Mouse (Mus musculus) gastrocnemius, adult 18-20 months (tissue): ENCODE data around the gene Slc38a1. TPM values are rescaled to one million over a fixed set of nuclear protein-coding genes. Genes with fewer than 3 reads are reported as not detected.
"Not testable (repeated sequence)": the region's sequence is repeated elsewhere in the genome, so short reads cannot be mapped to it uniquely, and the experiment has no call there.

Experiments used
- DNase-seq: peaks from one replicate; pipeline ENCODE4 v3.0.0; 2021; ENCODE audit warnings: low spot score
- total RNA-seq, 2 experiments: library from RNA; stranded (reverse); gene quantifications; 2 replicates each; pipeline ENCODE4 v1.2.3; 2021

Slc38a1 gene
- total RNA-seq, 2 experiments from 2014 or later, result 0.75 to 1.4 TPM

DNA sequence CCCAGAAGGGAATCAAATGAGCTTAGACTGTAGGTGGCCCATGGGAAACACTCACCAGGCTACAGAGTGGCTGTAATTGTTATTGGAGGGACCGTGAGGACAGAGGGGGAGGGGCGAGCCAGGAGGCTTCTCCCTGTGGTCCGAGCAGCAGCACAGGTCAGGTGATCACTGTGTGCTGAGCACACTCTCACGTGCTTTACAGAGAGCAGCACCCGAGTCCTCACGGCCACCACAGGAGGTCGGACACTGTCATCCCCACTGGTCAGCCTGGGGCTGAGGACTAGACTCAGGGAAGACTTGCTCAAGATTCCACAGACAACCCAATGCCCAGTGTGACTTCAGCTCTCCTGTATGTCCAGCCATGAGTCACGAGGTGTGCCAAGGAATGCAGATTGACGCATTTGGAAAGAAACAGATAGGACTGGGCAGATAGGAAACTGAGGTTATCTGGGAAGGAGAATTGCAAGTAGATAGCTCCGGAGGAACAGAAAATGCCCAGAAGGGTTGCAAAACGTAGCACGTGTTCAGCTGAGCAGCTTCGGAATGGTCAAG lies 18.0 kb upstream of the Slc38a1 start:
- DNase-seq, result no peak

DNA sequence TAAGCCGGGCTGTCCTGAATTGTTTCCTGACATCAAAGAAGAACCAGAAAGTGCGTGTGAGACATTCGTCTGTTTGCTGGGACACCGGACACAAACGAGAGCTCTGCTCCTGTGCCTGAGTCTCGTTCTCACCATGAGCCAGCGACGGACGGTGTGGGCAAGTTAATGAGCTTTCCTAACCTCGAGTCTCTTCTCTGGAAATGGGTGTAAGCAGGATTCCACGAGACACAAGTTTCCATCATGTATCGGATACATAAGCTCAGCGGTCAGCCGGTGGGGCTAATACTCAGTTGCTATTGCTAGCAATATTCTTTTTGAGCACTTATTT lies 15.5 kb upstream of the Slc38a1 start:
- no peak for DNase-seq

DNA sequence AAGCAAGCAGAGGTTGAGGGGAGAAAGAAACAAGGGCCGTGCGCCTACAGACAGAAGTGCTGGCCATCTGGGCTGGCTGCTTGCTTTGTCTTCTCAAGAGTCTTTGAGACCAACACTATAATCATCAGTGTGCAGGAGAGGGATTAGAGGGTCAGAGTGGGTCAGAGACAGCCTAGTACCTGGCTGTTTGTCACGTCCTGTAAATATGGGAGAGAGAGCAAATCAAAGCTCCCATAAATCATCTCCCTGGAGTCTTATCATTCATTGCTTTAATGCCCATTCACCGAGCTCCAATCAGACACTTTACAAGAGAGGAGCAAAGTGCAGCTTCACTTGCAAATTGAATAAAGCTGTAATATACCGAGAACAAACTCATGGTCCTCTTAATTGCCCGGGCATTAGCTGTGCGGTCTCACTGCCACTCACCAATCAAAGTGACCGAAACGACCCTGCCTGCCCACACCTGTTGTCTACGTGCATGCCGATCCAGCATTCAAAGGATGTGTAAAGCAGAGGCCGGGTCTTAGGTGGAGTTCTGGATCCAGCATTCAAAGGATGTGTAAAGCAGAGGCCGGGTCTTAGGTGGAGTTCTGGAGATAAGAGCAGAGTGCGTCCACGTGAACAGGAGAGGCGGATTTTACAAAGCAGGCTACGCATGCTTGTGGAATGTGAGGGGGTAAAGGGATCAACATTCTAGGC lies 15.0 kb upstream of the Slc38a1 start:
- no peak for DNase-seq

DNA sequence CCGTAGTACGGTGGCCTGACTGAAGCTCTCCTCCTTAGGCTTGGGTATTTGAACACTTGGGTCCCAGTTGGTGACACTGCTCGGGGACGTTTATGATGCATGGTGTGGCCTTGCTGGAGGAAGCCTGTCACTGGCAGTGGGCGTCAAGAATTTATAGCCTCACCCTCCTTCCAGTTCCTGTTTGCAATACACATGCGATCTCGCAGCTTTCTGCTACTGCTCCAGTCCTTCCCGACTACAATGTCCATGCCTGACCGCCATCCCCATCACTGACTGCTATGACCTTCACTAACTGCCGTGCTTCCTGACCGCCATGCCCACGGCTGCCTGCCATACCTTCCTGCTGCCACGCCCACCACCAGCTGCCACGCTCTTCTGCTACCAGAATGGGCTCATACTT lies 12.8 kb upstream of the Slc38a1 start:
- DNase-seq, result no peak

DNA sequence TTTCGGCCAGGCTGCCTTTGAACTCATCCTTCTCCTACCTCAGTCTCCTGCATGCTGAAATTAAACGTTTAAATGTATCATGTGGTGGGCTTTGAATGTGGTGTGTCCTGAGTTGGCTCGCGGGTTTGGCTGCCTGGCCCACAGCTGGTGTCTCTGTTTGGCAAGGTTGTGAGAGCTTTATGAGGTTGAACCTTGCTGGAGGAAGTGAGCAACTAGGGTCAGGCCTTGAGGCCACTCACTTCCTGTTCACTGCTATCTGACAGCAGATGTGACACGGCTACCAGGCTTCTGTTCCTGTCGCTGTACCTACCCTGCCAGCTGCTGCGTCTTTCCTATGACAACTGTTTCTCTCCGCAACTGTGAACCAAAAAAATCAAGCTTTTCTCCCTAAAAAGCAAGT lies 12.0 kb upstream of the Slc38a1 start:
- no peak for DNase-seq

DNA sequence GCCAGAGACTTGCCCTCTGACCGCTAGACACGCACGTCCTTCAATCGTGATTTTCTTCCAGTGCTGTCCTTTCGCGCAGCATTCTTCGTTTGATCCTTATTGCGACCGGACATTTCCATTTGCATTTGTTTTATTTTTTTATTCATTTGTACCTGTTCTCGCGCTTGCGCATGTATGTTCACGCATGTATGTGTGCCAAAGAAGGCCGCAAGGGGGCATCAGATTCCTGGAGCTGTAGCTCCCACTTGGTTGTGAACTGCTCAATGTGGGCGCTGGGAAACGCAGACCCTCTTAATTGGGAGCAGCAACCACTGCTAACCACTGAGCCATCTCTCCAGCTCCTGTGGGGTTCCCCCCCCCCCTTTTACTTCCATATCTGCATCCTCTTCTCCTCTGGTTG lies 10.3 kb upstream of the Slc38a1 start:
- DNase-seq, result no peak

DNA sequence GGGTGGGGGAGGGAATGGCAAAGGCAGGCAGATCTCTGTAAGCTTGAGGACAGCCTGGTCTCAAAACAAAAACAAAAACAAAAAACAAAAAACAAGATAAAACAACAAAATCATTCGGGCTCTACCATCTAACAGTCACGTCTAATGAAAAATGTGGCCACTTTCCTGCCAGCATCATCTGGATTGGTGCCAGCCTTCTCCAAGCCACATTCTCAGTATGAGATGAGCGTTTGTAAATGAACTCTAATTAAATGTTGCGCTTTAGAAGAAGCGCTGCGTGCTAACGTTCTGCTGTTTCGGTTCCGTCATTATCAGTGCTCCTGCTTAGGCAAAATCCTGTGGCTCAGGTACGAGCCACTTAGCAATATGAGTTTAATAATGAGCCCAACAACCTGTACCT lies 9.8 kb upstream of the Slc38a1 start:
- DNase-seq, result no peak

DNA sequence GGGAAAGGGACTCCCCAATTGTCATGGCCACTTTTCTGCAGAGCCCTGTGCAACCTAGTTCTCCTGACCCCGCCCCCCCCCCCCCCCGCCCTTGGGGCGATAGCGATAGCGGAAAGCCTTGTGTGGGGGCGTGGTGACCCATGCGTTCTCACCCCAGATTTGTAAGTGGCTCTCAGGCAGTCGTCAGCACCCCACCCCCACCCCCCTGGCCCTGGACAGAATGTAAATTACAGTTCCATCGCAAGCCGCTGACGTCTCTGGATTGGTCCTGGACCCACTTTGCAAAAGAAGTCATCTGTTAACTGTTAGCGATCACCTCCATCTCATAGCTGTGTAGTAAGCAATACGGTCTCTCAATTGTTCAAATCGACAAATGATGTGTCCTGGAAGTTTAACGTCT lies 4.7 kb upstream of the Slc38a1 start:
- DNase-seq, result no peak

DNA sequence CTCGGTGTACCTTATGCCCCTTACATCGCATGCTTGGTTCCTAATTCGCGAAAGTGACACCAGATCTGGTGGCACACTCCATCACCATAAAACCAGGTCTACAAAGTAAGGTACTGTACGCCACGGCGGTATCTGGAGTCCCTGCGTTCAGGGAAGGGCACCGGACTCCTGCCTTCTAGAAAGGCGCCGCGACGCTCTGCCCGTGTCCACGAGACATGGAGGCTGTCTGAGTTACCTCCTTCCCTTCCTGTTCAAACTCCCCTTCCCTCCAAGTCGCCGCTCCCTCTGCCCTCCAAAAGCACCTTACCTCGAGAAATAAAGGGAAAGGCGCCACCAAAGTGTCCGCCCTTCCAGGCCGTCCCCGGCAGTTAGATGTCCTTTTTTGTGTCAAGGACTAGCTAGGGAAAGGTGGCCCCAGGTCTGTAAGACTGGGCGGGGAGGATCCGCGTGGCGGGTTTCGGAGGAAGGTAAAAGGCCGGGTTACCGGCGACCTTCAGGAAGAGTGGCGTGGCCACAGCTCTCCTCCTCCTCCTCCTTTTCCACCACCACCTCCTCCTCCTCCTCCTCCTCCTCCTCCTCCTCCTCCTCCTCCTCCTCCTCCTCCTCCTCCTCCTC lies 785 bp downstream of the Slc38a1 start:
- DNase-seq, result no peak

DNA sequence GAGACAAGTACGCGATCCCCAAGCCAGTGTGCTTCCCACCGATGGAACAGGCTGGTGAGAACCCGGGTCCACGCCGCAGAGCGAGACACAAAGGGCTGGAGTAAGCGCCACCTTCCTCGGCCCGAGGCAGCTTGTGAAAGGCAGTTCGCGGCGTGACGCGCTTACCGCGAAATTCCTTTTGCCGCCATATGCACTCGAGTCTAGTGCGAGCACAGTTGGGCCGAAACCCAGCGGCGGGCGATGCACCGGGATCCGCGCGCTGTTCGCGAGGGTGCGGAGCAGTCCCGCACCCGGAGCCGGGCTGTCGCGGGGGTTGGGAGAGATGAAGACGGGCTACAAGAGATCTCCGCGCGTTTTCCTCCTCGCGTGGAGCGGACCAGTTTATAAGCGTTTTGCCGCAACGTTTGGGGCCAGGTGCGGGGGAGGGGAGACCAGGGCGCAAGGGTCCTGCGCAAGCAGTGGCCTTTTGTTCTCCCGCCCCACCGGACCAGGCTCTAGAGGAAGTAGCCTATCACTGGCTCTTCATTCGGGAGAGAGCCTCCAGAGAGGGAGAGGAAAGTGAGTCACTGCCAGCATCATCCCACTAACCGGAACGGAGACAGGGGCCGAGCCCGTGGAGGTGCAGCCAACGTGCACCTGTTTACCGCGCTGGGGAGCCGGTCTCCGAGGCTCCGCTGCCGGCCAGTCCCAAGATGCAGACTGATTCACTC lies 1.4 kb downstream of the Slc38a1 start:
- no peak for DNase-seq

DNA sequence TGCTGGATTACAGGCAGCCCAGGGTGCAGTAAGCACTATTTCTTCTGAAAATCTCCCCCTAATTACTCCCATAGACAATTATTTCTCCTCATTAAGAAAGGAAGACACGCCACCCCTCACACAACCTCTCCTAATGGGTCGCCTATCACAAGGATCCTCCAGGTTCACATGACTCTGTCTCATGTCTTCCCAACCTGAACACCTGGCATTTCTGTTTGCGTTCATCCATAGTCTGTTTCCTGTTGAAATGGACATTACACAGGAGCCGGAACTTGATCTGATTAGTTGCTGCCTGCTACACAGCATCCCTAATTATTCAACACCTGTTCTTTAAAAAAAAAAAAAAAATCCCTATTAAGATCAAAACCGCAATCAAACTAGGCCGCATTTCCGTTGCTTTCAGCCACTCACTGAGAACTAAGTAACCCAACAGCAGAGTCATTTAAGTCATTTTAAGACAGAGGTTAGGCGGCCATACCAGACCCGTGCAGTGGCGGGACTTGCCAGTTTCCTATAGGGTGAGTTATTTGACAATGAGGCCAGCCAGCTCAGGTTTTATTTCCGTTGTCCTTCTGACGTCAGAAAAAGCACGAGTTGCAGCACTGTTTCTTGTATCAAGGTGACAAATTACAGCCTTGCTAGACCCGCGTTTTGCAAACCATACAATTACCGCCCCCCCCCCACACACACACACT lies 2.3 kb downstream of the Slc38a1 start:
- DNase-seq, result no peak

DNA sequence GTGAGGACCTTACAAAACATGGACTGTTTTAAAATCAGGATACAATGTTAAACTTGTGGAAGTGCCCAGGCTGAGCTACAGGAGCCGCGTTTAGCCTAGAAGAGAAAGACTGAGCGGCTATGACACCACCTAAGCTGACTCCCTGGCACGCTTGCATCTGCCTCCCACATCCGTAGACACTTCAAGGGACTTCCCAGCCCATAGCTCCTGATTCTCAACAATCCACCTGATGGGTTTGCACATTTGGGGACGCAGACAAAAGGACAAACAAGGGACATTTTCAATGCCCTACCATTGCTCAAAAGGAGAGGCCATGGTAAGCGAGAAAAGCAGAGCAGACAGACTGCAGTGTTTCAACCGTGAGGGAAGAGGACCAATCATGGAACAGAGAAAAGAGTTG lies 3.1 kb downstream of the Slc38a1 start:
- DNase-seq, result no peak

DNA sequence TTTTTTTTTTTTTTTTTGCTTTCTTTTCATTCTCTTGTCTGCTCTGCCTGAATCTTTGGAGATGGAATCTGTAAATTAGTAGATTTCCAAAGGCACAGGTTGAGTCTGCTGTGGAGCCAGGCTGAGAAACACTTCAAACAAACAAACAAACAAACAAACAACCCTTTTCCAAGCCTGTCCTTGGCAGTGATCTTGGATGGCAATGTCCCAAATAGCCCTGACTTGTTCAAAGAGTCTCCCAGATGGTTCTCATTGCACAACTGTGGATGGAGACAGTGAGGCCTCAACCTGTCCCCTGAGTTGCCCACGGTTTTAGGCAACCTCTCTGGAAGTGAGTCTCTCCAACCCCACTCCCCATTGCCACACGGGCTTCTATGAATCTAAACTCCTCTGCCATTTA lies 4.1 kb downstream of the Slc38a1 start:
- DNase-seq, result no peak

DNA sequence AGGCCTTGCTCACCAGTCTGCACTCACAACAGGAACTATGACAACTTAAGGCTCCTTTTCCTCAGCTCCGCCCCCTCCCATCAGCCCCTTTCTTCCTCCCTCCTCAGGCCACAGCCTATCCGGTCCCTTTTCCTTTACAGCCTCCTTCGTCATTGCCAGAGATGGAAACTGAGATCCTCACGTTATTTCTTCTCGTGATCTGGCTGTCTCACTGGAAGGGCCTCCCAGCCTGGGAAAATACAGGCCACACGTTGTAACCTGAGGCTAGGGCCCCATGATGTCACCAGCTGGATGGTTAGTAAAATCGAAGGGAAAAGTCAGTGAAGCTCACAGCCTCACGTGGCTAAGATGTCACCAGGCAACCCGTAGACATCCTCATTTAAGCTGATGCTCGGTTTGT lies 4.5 kb downstream of the Slc38a1 start:
- no peak for DNase-seq

DNA sequence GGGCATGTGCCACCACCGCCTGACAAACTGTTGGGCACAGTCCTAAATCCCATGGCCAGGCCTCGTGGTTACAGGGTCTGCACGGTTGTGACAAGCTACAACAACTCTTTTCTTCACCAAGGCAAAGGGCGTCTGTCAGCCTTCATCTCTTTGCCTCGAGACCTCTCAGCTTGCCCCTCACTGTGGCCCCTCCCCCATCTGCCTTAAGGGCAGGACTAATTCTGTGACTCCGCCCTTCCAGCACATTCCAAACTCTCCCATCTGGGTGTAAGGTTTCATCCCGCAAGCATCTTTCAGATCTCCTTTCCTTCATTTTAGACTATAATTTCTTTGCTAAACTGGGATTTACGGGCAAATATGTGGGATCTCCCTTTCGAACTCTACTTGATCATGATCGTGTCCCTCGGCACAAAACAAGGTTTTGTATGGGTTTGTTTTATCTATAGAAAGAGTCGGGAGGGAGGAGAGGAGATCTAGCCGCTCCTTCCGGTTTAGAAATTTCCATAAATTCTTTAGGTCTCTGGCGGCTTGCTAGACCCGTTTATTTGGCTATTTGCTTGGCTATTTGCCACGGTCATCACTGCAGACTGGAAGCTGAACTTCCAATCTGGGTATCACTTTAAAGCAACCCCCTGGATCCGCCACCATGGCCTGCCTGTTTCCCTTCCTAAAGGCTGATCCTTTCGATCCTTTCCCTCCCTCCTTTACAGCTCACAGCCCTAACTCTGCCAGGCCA lies 7.9 kb downstream of the Slc38a1 start:
- no peak for DNase-seq

DNA sequence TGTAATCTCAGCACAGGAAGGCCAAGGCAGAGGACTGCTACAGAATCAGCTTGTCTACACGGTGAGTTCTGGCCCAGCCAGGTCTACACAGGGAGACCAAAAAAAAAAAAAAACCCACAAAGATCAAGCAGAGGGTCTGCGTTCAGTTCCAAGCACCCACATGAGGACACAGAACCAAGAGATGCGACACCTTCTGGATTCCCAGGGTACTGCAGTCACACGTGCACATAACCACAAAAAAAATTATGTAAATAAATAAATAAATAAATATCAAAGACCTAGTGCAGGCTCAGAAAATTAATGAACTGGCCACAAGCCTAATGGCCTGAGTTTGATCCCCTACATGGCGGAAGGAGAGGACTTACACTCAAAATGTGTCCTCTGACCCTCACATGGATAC lies 10.5 kb downstream of the Slc38a1 start:
- DNase-seq, result no peak

DNA sequence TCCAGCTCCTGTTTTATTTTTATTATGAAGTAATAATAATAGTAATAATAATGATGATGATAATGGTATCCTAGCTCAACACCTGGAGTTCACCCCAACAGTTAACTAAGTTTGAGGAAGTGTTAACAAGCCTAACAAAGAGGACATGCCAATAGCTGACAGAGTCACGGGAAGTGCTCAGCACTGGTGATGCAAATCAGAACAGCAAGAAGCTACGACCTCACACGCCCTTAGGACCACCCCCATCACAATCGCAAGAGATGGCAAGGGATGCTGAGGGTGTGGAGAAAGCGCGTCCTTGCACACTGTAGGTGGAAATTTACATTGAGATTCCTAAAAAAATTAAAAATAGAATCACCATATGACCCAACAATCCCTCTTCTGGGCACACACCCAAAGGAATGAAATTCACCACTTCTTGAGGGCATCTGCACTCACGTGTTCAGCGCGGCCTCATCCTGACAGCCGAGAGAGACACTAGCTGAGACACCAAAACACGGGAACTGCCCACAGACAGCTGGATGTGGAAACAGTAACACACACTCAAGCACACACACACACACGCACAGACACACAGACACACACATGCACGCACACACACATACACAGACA lies 11.5 kb downstream of the Slc38a1 start:
- DNase-seq, result no peak

DNA sequence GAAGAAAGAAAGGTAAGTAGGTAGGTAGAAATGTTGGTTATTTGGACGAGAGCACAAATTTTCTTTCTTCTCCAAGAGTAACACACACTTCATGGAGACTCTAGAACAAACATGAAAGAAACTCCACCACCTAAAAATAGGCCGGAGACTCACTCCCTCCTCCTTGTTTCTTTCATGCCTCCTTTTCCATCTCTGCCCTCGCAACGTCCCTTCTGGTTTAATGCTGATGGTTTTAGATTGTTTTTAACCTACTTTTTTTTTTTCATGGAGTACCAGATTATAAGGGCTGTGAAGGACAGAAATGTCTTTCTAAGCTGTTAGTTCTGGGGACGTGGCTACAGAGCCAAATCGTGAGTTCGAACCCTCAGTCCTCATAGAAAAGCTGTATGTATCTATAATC lies 14.5 kb downstream of the Slc38a1 start:
- DNase-seq, result no peak

DNA sequence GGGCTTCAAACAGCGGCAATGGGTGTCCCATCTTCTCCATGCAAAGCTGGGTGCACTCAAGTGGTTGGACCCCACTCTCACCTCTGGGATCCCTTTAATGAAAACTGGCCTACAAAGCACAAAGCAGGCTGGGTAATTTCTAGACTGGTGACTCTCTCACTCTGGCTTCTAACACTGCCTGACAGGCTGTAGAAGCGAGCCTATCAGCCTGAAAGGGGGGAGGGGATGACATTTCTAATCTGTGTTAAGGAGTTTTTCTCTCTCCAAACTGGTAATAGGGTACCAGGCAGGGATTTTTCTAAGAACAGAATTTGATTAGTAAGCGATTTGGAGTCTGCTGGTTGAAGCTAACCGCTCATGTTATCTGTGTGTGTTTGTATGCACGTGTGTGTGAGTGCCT lies 15.8 kb downstream of the Slc38a1 start:
- DNase-seq, result no peak

DNA sequence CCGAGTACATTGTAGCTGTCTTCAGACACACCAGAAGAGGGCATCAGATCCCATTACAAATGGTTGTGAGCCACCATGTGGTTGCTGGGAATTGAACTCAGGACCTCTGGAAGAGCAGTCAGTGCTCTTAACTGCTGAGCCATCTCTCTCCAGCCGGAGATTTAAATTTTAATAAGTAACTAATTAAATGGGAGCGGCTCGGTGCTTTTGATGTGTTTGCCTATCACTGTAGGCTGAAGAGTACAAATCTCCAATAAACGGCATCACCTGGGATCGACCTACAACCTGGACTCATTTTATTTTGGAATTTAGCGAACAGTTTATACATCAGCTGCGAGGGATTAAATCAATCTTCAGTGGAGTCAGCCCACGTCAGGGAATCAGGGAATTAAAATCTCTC lies 17.7 kb downstream of the Slc38a1 start:
- DNase-seq, result not testable (repeated sequence)

DNA sequence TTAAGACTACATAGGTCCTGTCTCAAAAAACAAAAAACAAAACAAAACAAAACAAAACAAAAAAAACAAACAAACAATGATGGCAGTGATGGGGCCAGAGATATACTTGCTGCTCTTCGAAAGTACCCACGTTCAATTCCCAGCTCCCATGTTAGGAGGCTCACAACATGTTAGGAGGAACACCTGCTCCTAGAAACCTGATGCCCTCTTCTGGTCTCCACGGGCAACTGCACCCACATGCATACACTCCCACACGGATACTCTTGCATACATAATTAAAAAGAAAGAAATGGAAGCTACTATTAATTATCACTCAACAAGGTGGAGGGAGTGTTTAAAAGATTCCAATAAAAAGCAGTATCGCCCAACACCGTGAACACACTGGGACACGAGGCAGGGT lies 20.3 kb downstream of the Slc38a1 start:
- DNase-seq, result no peak
